Mouse (Mus musculus) testis, adult 2 months (tissue): ENCODE data around the gene Optn. TPM values are rescaled to one million over a fixed set of nuclear protein-coding genes. Genes with fewer than 3 reads are reported as not detected.
A peak's percentile ranks its signal among the peaks of the same experiment; 100 is the strongest.

ENCODE experiments used
- H3K27ac ChIP-seq: fragments of 200-500 bp; 2 replicates; pipeline ENCODE4 v1.5.1; 2012; ENCODE audit warnings: low read depth, low read length; ENCODE audit not compliant: control insufficient read depth, insufficient read depth
- H3K27me3 ChIP-seq: fragments of 200-500 bp; 2 replicates; pipeline ENCODE4 v1.6.1; 2012; ENCODE audit warnings: mild to moderate bottlenecking, low read length, moderate library complexity; ENCODE audit not compliant: control insufficient read depth, insufficient read depth
- H3K36me3 ChIP-seq: fragments of 200-500 bp; 2 replicates; pipeline ENCODE4 v1.6.1; 2012; ENCODE audit warnings: mild to moderate bottlenecking, low read length; ENCODE audit not compliant: control insufficient read depth, insufficient read depth
- H3K4me1 ChIP-seq: fragments of 200-500 bp; 2 replicates; pipeline ENCODE4 v1.6.1; 2012; ENCODE audit warnings: low read length; ENCODE audit not compliant: control insufficient read depth, insufficient read depth
- H3K4me3 ChIP-seq: fragments of 200-500 bp; 2 replicates; pipeline ENCODE4 v1.5.1; 2012; ENCODE audit warnings: low read depth, mild to moderate bottlenecking, low read length, moderate library complexity, mixed read lengths; ENCODE audit not compliant: control insufficient read depth
- CTCF ChIP-seq: fragments of 200-500 bp; IDR thresholded peaks from 2 replicates; pipeline ENCODE4 v1.5.1; 2012; ENCODE audit warnings: low read depth, mild to moderate bottlenecking, inconsistent platforms, low read length, moderate library complexity; ENCODE audit not compliant: control insufficient read depth, insufficient read depth, insufficient replicate concordance
- POLR2A ChIP-seq: fragments of 200-500 bp; IDR thresholded peaks from 2 replicates; pipeline ENCODE4 v1.6.1; 2012; ENCODE audit warnings: low read depth, mild to moderate bottlenecking, inconsistent platforms, low read length, moderate library complexity; ENCODE audit not compliant: control insufficient read depth
- polyA plus RNA-seq: library from polyadenylated mRNA; depleted of rRNA; stranded (reverse); fragments of >200 nt; gene quantifications from 2 replicates; pipeline ENCODE4 v1.2.3, GENCODE M21; 2012

Optn gene
- polyA plus RNA-seq, 1 experiment = 38.2 TPM

DNA sequence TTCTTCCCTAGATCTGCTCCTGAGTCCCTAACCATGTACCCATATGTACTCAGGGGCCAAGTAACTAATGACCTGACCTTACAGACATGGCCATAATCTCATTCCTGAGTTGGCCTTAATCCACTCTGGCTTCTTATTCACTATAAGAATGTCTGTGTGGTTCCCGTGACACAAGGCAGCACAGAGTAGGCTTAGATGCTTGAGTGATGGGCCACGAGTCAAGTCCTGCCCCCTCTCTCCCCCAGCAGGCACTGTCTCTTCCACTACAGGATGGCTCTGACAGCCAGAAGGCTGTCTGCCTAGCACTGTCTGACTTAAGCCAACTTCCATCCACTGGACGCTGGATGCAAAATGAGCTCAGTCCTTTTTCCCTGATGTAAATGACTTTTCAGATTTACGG is 3.9 kb downstream of the Optn start:
- no peak overlapping the region for H3K4me3 ChIP-seq
- no peaks in the 10 kb centered on the region for H3K36me3 ChIP-seq
- H3K4me1 ChIP-seq = peaks cover 4% of the 10 kb centered on the region
- no peak overlapping the region for H3K27ac ChIP-seq
- H3K27me3 ChIP-seq = no peaks in the 10 kb centered on the region
- no peak for TF ChIP-seq POLR2A
- TF ChIP-seq CTCF = no peak

DNA sequence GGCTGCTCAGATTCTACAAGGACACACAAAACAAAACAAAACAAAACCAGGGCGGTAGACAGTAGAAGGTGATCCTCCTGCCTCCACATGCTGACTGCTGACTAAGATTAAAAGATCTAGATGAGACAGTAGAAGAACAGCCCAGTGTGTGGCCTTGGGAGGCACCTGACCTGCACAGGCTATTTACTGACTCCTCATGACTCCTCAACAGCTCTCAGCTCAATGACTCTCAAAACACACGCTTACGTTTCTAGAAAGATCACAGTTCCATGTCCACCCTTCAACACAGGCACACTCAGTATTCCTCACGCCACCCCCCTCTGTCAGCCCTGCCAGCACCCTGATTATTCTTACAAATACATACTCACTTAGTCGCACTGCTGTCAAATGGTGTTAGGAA is 5.4 kb downstream of the Optn start:
- H3K4me3 ChIP-seq = no peak overlapping the region
- TF ChIP-seq CTCF = no peak
- no peak for TF ChIP-seq POLR2A
- H3K4me1 ChIP-seq = no peaks in the 10 kb centered on the region
- H3K36me3 ChIP-seq = no peaks in the 10 kb centered on the region; the same call in 1 of the 2 replicates
- H3K27ac ChIP-seq = peak overlapping the region; percentile 39; the same call in 1 of the 2 replicates
- no peaks in the 10 kb centered on the region for H3K27me3 ChIP-seq

DNA sequence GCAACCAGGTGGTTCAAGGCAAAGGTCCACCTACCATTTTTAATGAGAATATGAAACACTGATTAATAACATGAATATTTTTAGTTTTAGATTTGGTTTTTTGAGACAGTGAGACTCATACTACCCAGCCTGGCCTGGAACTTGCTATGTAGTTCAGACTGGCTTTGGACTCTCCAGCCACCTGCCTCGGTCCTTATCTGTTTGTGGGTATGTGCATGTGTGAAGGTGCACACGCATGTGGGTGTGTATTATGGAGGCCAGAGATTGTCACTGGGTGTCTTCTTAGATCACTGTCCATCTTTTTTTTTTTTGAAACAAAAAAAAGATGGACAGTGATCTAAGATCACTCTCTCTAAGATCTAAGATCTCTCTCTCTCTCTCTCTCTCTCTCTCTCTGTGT is 13.3 kb downstream of the Optn start:
- Histone ChIP-seq H3K4me3 (no peak overlapping the region), H3K4me1 (peaks cover 2% of the 10 kb centered on the region; the same call in 1 of the 2 replicates), H3K27me3 (no peaks in the 10 kb centered on the region), H3K36me3 (no peaks in the 10 kb centered on the region; the same call in none of the 2 replicates), H3K27ac (no peak overlapping the region)
- TF ChIP-seq CTCF (no peak), POLR2A (no peak)

DNA sequence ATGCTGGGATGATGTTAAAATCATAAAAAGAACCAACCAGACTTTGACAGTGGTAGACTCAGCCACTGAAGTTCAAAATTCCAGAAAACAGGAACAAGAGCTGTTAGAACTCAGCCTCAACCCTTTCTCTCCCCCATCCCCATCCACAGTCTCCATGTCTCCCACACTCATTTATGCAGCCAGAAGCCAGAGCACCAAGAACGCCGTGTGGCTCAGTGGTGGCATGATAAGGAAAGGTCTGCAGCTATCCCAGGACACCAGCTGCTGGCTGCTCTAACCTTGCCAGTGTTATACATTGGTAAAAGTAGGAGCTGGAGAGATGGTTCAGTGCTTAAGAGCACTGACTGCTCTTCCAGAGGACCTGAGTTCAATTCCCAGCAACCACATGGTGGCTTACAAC is 16.8 kb downstream of the Optn start:
- Histone ChIP-seq H3K4me3 (no peak overlapping the region), H3K36me3 (no peaks in the 10 kb centered on the region; the same call in 1 of the 2 replicates), H3K4me1 (peaks cover 2% of the 10 kb centered on the region; the same call in 1 of the 2 replicates), H3K27me3 (no peaks in the 10 kb centered on the region), H3K27ac (no peak overlapping the region)
- TF ChIP-seq CTCF = no peak
- TF ChIP-seq POLR2A = no peak

DNA sequence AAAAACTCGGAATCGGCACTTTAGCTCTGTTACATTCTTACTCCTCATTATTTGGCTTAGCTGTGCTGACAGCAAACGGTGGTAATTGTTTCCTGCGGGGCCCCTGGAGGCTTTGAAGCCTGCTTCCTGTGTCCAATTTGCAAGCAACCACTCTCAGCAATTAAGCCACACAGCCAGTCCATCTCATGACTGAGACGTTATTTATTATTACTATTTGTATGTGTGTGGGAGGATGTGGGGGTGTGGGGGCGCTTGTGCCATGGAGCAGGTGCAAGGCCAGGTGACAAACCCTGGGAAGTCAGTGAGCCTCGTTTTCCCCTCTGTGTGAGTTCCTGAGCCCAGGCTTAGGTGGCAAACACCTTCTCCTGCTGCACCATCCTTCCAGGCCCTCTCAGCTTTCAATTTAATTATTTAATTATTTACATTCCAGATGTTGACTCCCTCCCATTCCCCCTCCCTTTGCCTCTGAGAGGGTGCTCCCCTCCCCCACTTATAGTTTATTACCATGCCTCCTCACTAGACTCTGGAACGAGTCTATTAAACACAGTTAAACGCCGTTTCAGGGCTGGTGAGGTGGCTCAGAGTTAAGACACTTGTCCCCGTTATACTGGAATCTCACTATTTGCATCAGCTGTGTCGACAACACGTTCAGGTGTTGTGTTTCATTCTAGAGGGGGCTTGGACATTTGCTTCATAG is 18.4 kb downstream of the Optn start:
- Histone ChIP-seq H3K27me3 (no peaks in the 10 kb centered on the region), H3K4me3 (no peak overlapping the region)
- no peak for TF ChIP-seq CTCF
- TF ChIP-seq POLR2A = no peak

DNA sequence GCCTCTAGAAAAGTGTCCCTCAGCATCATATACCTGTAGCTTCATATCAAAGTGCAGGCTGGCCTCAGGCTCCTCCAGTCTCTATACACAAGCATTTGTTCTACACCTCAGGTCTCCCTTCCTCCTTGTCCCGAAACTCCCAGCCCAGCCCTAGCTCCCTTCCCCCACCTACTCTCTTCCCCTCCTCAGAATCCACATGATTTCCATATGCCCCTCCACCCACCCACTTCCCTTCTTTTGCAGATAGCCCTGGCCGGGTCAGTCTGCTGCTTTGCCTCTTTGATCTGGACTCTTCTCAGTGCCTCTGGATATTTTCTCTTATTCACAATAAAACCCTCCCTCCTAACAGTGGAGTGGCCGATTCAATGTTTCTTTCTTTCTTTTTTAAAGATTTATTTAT is 19.5 kb downstream of the Optn start:
- no peak for TF ChIP-seq POLR2A
- no peak for TF ChIP-seq CTCF

More for the DNA sequence above, 18.4 kb downstream of the Optn start:
- no peaks in the 10 kb centered on the region; the same call in 1 of the 2 replicates for H3K36me3 ChIP-seq
- H3K27ac ChIP-seq = no peak overlapping the region
- H3K4me1 ChIP-seq = peaks cover 2% of the 10 kb centered on the region; the same call in 1 of the 2 replicates

DNA sequence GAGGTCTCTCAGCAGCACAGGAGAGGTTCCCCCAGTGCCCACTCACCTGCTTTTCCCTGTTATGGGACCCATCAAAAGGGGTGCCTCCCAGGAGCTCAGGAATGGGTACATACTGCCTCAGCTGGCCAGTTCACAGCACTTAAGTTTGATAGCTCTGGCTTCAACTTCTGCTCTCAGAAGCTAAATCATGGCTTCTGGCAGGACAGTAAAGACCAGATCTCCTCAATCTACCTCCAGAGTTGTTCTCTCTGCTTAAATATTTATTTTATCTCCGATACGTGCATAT is 20.4 kb downstream of the Optn start:
- no peak for TF ChIP-seq CTCF
- TF ChIP-seq POLR2A = no peak
- Histone ChIP-seq H3K36me3 (peaks cover 2% of the 10 kb centered on the region; the same call in 1 of the 2 replicates), H3K27ac (no peak overlapping the region), H3K4me3 (no peak overlapping the region), H3K27me3 (no peaks in the 10 kb centered on the region), H3K4me1 (peaks cover 2% of the 10 kb centered on the region; the same call in 1 of the 2 replicates)

More for the DNA sequence above, 19.5 kb downstream of the Optn start:
- peaks cover 2% of the 10 kb centered on the region; the same call in 1 of the 2 replicates for H3K4me1 ChIP-seq
- H3K4me3 ChIP-seq = no peak overlapping the region
- no peaks in the 10 kb centered on the region for H3K27me3 ChIP-seq
- H3K36me3 ChIP-seq = peaks cover under 1% of the 10 kb centered on the region; the same call in 1 of the 2 replicates
- no peak overlapping the region for H3K27ac ChIP-seq
